Mouse (Mus musculus) heart, postnatal 0 days (tissue): ENCODE data around the gene Csf2rb. TPM values are rescaled to one million over a fixed set of nuclear protein-coding genes. Genes with fewer than 3 reads are reported as not detected.

Source experiments
- ATAC-seq: fragments of 200-750 bp; cut with Nextera tagmentation; 2 replicates; pipeline ENCODE4 v1.8.0; 2017; ENCODE audit warnings: low read depth, moderate number of reproducible peaks, moderate library complexity; ENCODE audit not compliant: insufficient read depth
- DNase-seq: peaks from one replicate; pipeline ENCODE4 v3.0.0-alpha.2; 2016; ENCODE audit warnings: low spot score
- H3K27ac ChIP-seq: fragments of 300-500 bp; sonication (generic); 2 replicates; pipeline ENCODE4 v1.5.1; 2014; ENCODE audit warnings: low read depth, mild to moderate bottlenecking
- H3K27me3 ChIP-seq: fragments of 300-500 bp; sonication (generic); 2 replicates; pipeline ENCODE4 v1.6.1; 2014; ENCODE audit warnings: low read length, mixed read lengths; ENCODE audit not compliant: control insufficient read depth, insufficient read depth
- H3K36me3 ChIP-seq: fragments of 300-500 bp; sonication (generic); replicated peaks from 2 replicates; pipeline ENCODE4 v1.6.1; 2014; ENCODE audit warnings: low read length, mixed read lengths; ENCODE audit not compliant: control insufficient read depth, insufficient read depth
- H3K4me1 ChIP-seq: fragments of 300-500 bp; sonication (generic); 2 replicates; pipeline ENCODE4 v1.6.1; 2014; ENCODE audit warnings: antibody characterized with exemption; ENCODE audit not compliant: control insufficient read depth, insufficient read depth
- H3K4me2 ChIP-seq: fragments of 300-500 bp; sonication (generic); 2 replicates; pipeline ENCODE4 v1.6.1; 2014; ENCODE audit warnings: low read depth, mild to moderate bottlenecking, low read length, moderate library complexity
- H3K4me3 ChIP-seq: fragments of 300-500 bp; sonication (generic); 2 replicates; pipeline ENCODE4 v1.5.1; 2014; ENCODE audit warnings: low read depth, low read length
- H3K9ac ChIP-seq: fragments of 300-500 bp; sonication (generic); replicated peaks from 2 replicates; pipeline ENCODE4 v1.6.1; 2014; ENCODE audit warnings: low read depth, low read length, mixed read lengths
- H3K9me3 ChIP-seq: fragments of 300-500 bp; sonication (generic); replicated peaks from 2 replicates; pipeline ENCODE4 v1.6.1; 2016; ENCODE audit warnings: low read length; ENCODE audit not compliant: control insufficient read depth
- CTCF ChIP-seq: IDR thresholded peaks from 2 replicates; pipeline ENCODE4 v1.5.1; 2016; ENCODE audit warnings: antibody characterized with exemption, control low read depth, low read depth
- EP300 ChIP-seq: IDR thresholded peaks from 2 replicates; pipeline ENCODE4 v1.6.1; 2016; ENCODE audit warnings: antibody characterized with exemption, low read depth
- WGBS: fragments of 180-500 bp; shearing (Covaris S2); extraction: QIAGEN DNeasy Blood & Tissue Kit; methylation state at CpG from one replicate; pipeline ENCODE4 v1.1.7; 2014; 5-methylcytosine and 5-hydroxymethylcytosine counted together
- polyA plus RNA-seq: library from polyadenylated mRNA; unstranded; fragments of >200 nt; fragmentation: Nextera tagmentation; extraction: Ambion mirVana; gene quantifications from 2 replicates; pipeline ENCODE4 v1.2.1, GENCODE M21; 2015
- total RNA-seq: library from RNA; depleted of rRNA; stranded (reverse); fragments of >200 nt; gene quantifications from 2 replicates; pipeline ENCODE4 v1.2.3, GENCODE M21; 2014; ENCODE audit warnings: low replicate concordance

Gene Csf2rb
- total and polyA plus RNA-seq, 2 experiments from 2014 or later = 0.79 to 3.5 TPM

- 17% methylated on average over 1 of the region's 1 CpGs for WGBS
- Histone ChIP-seq H3K4me2 (no peak overlapping the region), H3K4me3 (no peak overlapping the region), H3K36me3 (no peaks in the 10 kb centered on the region), H3K27ac (no peak overlapping the region), H3K9ac (no peak overlapping the region), H3K27me3 (no peaks in the 10 kb centered on the region), H3K9me3 (no peaks in the 10 kb centered on the region), H3K4me1 (no peaks in the 10 kb centered on the region)
- ATAC-seq (no peak), DNase-seq (no peak)
- TF ChIP-seq EP300 (no peak), CTCF (no peak)
Observed at GRCm38 (mm10) chr15:78343683-78344082, 18.1 kb downstream of the Csf2rb start.

GRCm38 (mm10) chr15:78344567-78344966 lies 19.0 kb downstream of the Csf2rb start:
- Histone ChIP-seq H3K27me3 (no peaks in the 10 kb centered on the region), H3K4me3 (no peak overlapping the region), H3K9me3 (no peaks in the 10 kb centered on the region), H3K36me3 (no peaks in the 10 kb centered on the region), H3K27ac (no peak overlapping the region), H3K9ac (no peak overlapping the region), H3K4me1 (no peaks in the 10 kb centered on the region), H3K4me2 (no peak overlapping the region)
- TF ChIP-seq CTCF = no peak
- DNase-seq (no peak), ATAC-seq (no peak)
- 76% methylated on average over 3 of the region's 3 CpGs for WGBS

- H3K9ac ChIP-seq = no peak overlapping the region
- H3K4me3 ChIP-seq = no peak overlapping the region
- 45% methylated on average over 3 of the region's 3 CpGs for WGBS
- no peaks in the 10 kb centered on the region for H3K36me3 ChIP-seq
- TF ChIP-seq CTCF = no peak
- no peak for TF ChIP-seq EP300
- DNase-seq (no peak), ATAC-seq (no peak)
- H3K27ac ChIP-seq = no peak overlapping the region
- no peaks in the 10 kb centered on the region for H3K4me1 ChIP-seq
- H3K4me2 ChIP-seq = no peak overlapping the region
- H3K9me3 ChIP-seq = no peaks in the 10 kb centered on the region
- H3K27me3 ChIP-seq = no peaks in the 10 kb centered on the region
Observed at GRCm38 (mm10) chr15:78351586-78352165, 26.1 kb downstream of the Csf2rb start.

- Histone ChIP-seq H3K4me2 (no peak overlapping the region), H3K4me1 (no peaks in the 10 kb centered on the region), H3K27ac (no peak overlapping the region), H3K9me3 (no peaks in the 10 kb centered on the region), H3K36me3 (no peaks in the 10 kb centered on the region), H3K9ac (no peak overlapping the region), H3K4me3 (no peak overlapping the region), H3K27me3 (no peaks in the 10 kb centered on the region)
- ATAC-seq (no peak), DNase-seq (peak; percentile 20)
- WGBS = 0% methylated on average over 1 of the region's 1 CpGs
- peak; percentile 69 for TF ChIP-seq CTCF
- no peak for TF ChIP-seq EP300
Observed at GRCm38 (mm10) chr15:78354958-78355357, 29.4 kb downstream of the Csf2rb start.

GRCm38 (mm10) chr15:78355548-78355947 lies 30.0 kb downstream of the Csf2rb start:
- H3K36me3 ChIP-seq = no peaks in the 10 kb centered on the region
- TF ChIP-seq CTCF (no peak), EP300 (no peak)

GRCm38 (mm10) chr15:78365916-78366315 lies 40.4 kb downstream of the Csf2rb start:
- ATAC-seq (no peak), DNase-seq (no peak)
- no peak overlapping the region for H3K27ac ChIP-seq
- H3K27me3 ChIP-seq = peaks cover 14% of the 10 kb centered on the region
- no peaks in the 10 kb centered on the region for H3K36me3 ChIP-seq
- no peak overlapping the region for H3K4me2 ChIP-seq
- H3K4me1 ChIP-seq = no peaks in the 10 kb centered on the region
- no peak overlapping the region for H3K9ac ChIP-seq
- H3K9me3 ChIP-seq = peaks cover 6% of the 10 kb centered on the region; the same call in 1 of the 2 replicates
- no peak overlapping the region for H3K4me3 ChIP-seq
- TF ChIP-seq EP300 = no peak
- TF ChIP-seq CTCF = no peak
- 64% methylated on average over 2 of the region's 2 CpGs for WGBS

More at GRCm38 (mm10) chr15:78355548-78355947, 30.0 kb downstream of the Csf2rb start:
- no peak for DNase-seq
- Histone ChIP-seq H3K9me3 (no peaks in the 10 kb centered on the region), H3K4me3 (no peak overlapping the region), H3K4me2 (no peak overlapping the region), H3K9ac (no peak overlapping the region), H3K27me3 (no peaks in the 10 kb centered on the region), H3K27ac (no peak overlapping the region), H3K4me1 (no peaks in the 10 kb centered on the region)
- ATAC-seq = no peak
- WGBS = 80% methylated on average over 5 of the region's 5 CpGs
